Mouse (Mus musculus) hindbrain, postnatal 0 days (tissue): ENCODE measurements around the gene Letmd1. TPM values are rescaled to one million over a fixed set of nuclear protein-coding genes. Genes with fewer than 3 reads are reported as not detected.

Experiments
- ATAC-seq: fragments of 200-750 bp; cut with Nextera tagmentation; 2 replicates; pipeline ENCODE4 v1.8.0; 2017; ENCODE audit warnings: mild to moderate bottlenecking, moderate TSS enrichment, moderate library complexity
- DNase-seq: peaks from one replicate; pipeline ENCODE4 v3.0.0-alpha.2; 2015; ENCODE audit warnings: low spot score
- H3K27ac ChIP-seq: fragments of 300-500 bp; sonication (generic); 2 replicates; pipeline ENCODE4 v1.5.1; 2014; ENCODE audit warnings: mild to moderate bottlenecking
- H3K27me3 ChIP-seq: fragments of 300-500 bp; sonication (generic); 2 replicates; pipeline ENCODE4 v1.6.1; 2014; ENCODE audit warnings: low read length, mixed read lengths; ENCODE audit not compliant: insufficient read depth
- H3K36me3 ChIP-seq: fragments of 300-500 bp; sonication (generic); 2 replicates; pipeline ENCODE4 v1.6.1; 2014; ENCODE audit warnings: low read length, mixed read lengths; ENCODE audit not compliant: insufficient read depth
- H3K4me1 ChIP-seq: fragments of 300-500 bp; sonication (generic); 2 replicates; pipeline ENCODE4 v1.6.1; 2014; ENCODE audit warnings: antibody characterized with exemption, low read length, mixed read lengths; ENCODE audit not compliant: insufficient read depth
- H3K4me2 ChIP-seq: fragments of 300-500 bp; sonication (generic); 2 replicates; pipeline ENCODE4 v1.6.1; 2014; ENCODE audit warnings: low read depth, mild to moderate bottlenecking, low read length, moderate library complexity, mixed read lengths
- H3K4me3 ChIP-seq: fragments of 300-500 bp; sonication (generic); 2 replicates; pipeline ENCODE4 v1.5.1; 2014; ENCODE audit warnings: low read length
- H3K9ac ChIP-seq: fragments of 300-500 bp; sonication (generic); replicated peaks from 2 replicates; pipeline ENCODE4 v1.6.1; 2014; ENCODE audit warnings: mild to moderate bottlenecking, low read length, moderate library complexity, mixed read lengths
- H3K9me3 ChIP-seq: fragments of 300-500 bp; sonication (generic); 2 replicates; pipeline ENCODE4 v1.6.1; 2016; ENCODE audit warnings: low read length, mixed read lengths
- CTCF ChIP-seq: IDR thresholded peaks from 2 replicates; pipeline ENCODE4 v1.5.1; 2016; ENCODE audit warnings: antibody characterized with exemption, control low read depth, low read depth
- WGBS: fragments of 180-500 bp; shearing (Covaris S2); extraction: QIAGEN DNeasy Blood & Tissue Kit; methylation state at CpG from one replicate; pipeline ENCODE4 v1.1.7; 2014; 5-methylcytosine and 5-hydroxymethylcytosine counted together
- polyA plus RNA-seq: library from polyadenylated mRNA; unstranded; fragments of >200 nt; fragmentation: Nextera tagmentation; extraction: Ambion mirVana; gene quantifications from 2 replicates; pipeline ENCODE4 v1.2.1, GENCODE M21; 2015
- total RNA-seq: library from RNA; depleted of rRNA; stranded (reverse); fragments of >200 nt; gene quantifications from 2 replicates; pipeline ENCODE4 v1.2.3, GENCODE M21; 2014; rRNA removed

Gene Letmd1
- total and polyA plus RNA-seq, 2 experiments from 2014 or later: 44.7 to 79.5 TPM

DNA sequence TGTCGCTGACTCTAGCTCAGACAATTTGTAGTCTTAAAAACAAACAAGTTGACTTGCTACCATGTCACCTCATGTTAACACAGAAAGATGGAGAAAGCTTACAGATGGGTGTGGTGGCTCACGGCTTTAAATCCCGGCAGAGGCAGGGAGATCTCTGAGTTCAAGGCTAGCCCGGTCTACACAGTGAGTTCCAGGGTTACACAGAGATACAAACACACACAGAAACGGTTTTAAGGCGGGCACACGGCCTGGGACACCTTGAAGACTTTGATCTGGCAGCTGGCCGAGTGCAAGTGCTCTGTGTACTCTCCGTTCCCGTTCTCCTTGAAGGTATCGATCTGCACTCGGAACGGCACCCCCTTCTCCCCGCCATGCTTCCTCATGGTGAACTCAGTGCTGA is 51.5 kb downstream of the Letmd1 start:
- H3K27ac ChIP-seq: no peak overlapping the region
- no peak overlapping the region for H3K4me2 ChIP-seq
- TF ChIP-seq CTCF: no peak
- 96% methylated on average over 14 of the region's 14 CpGs for WGBS
- ATAC-seq (no peak), DNase-seq (no peak)
- H3K36me3 ChIP-seq: peaks cover 32% of the 10 kb centered on the region; the same call in 1 of the 2 replicates
- H3K4me3 ChIP-seq: no peak overlapping the region
- H3K9ac ChIP-seq: no peak overlapping the region
- no peaks in the 10 kb centered on the region for H3K4me1 ChIP-seq
- no peaks in the 10 kb centered on the region for H3K27me3 ChIP-seq
- H3K9me3 ChIP-seq: no peaks in the 10 kb centered on the region

DNA sequence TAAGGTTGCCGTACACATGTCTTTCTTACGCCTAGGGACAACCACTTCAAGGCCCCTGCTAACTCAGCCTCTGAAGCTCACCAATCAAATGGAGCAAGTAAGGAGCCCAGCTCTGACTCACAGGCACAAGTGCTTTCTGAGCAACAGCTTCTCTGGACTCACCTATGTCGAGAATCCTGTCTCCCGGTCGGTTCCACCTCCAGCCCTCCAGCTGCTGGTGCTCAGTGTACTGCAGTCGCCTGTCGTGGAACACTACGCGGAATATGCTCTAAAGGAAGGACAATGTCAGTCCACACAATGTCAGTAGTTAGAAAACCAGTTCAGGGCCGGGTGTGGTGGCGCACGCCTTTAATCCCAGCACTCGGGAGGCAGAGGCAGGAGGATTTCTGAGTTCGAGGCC is 56.6 kb downstream of the Letmd1 start:
- Histone ChIP-seq H3K27me3 (no peaks in the 10 kb centered on the region), H3K27ac (no peak overlapping the region), H3K36me3 (peaks cover 8% of the 10 kb centered on the region; the same call in 1 of the 2 replicates), H3K9me3 (no peaks in the 10 kb centered on the region), H3K4me1 (no peaks in the 10 kb centered on the region), H3K4me2 (no peak overlapping the region), H3K9ac (no peak overlapping the region), H3K4me3 (no peak overlapping the region)
- DNase-seq (no peak), ATAC-seq (no peak)
- no peak for TF ChIP-seq CTCF
- 98% methylated on average over 14 of the region's 14 CpGs for WGBS

DNA sequence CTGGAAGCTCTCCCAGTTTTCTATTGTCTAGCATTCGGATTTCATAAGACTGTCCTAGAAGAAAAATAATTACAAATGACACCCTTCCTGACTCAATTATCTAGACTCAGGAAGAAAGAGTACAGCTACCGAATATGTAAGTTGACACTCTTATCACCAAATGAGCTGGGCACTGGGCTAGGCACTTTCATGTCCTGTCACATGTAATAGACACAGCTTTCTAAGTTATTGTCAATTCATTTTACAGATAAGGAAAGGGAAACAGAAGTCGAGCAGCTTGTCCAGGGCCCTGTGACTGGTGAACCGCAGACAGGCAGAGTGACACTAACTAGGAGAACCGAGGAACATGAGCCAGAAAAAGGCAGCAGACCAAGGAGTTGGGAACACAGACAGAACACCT is 59.1 kb downstream of the Letmd1 start:
- Histone ChIP-seq H3K4me1 (no peaks in the 10 kb centered on the region), H3K9ac (no peak overlapping the region), H3K4me2 (no peak overlapping the region), H3K4me3 (no peak overlapping the region), H3K27me3 (no peaks in the 10 kb centered on the region), H3K27ac (no peak overlapping the region), H3K9me3 (no peaks in the 10 kb centered on the region), H3K36me3 (no peaks in the 10 kb centered on the region)
- DNase-seq: no peak
- WGBS: 80% methylated on average over 5 of the region's 5 CpGs
- no peak for TF ChIP-seq CTCF
- no peak for ATAC-seq

Other genes starting within 250 kb of the Letmd1 start
- gene Atf1, start 241.2 kb upstream of the Letmd1 start, total RNA-seq: 5.9 and 9.8 TPM in 2 replicates
- gene Atf1, start 241.2 kb upstream of the Letmd1 start, polyA plus RNA-seq: 11.7 and 14.1 TPM in 2 replicates
- not detected in 2 replicates for gene Tmprss12, start 188.2 kb upstream of the Letmd1 start, total RNA-seq
- not detected in 2 replicates for gene Tmprss12, start 188.2 kb upstream of the Letmd1 start, polyA plus RNA-seq
- gene Mettl7a1, start 164.9 kb upstream of the Letmd1 start, total RNA-seq: 4.9 and 9.3 TPM in 2 replicates
- gene Mettl7a1, start 164.9 kb upstream of the Letmd1 start, polyA plus RNA-seq: 1.8 and 2.6 TPM in 2 replicates
- 0.36 and 1.2 TPM in 2 replicates for gene Mettl7a3, start 134.1 kb upstream of the Letmd1 start, total RNA-seq
- 0.10 and 0.25 TPM in 2 replicates for gene Mettl7a3, start 134.1 kb upstream of the Letmd1 start, polyA plus RNA-seq
- 0.31 and 1.3 TPM in 2 replicates for gene Methig1, start 115.9 kb upstream of the Letmd1 start, total RNA-seq
- gene Methig1, start 115.9 kb upstream of the Letmd1 start, polyA plus RNA-seq: not detected in 2 replicates
- gene Mettl7a2, start 115.8 kb upstream of the Letmd1 start, total RNA-seq: not detected in 2 replicates
- not detected in 2 replicates for gene Mettl7a2, start 115.8 kb upstream of the Letmd1 start, polyA plus RNA-seq
- not detected in 2 replicates for gene Higd1c, start 104.5 kb upstream of the Letmd1 start, total RNA-seq
- gene Higd1c, start 104.5 kb upstream of the Letmd1 start, polyA plus RNA-seq: not detected in 2 replicates
- gene Gm5475, start 46.9 kb upstream of the Letmd1 start, total RNA-seq: not detected in 2 replicates
- 0.10 and 0.19 TPM in 2 replicates for gene Gm5475, start 46.9 kb upstream of the Letmd1 start, polyA plus RNA-seq
- gene Slc11a2, start 44.0 kb upstream of the Letmd1 start, total RNA-seq: 25.1 and 40.1 TPM in 2 replicates
- 14.5 and 18.5 TPM in 2 replicates for gene Slc11a2, start 44.0 kb upstream of the Letmd1 start, polyA plus RNA-seq
- 50.2 and 53.9 TPM in 2 replicates for gene Csrnp2, start 26.5 kb downstream of the Letmd1 start, total RNA-seq
- 27.3 and 29.9 TPM in 2 replicates for gene Csrnp2, start 26.5 kb downstream of the Letmd1 start, polyA plus RNA-seq
- gene Tfcp2, start 83.0 kb downstream of the Letmd1 start, total RNA-seq: 27.1 and 45.7 TPM in 2 replicates
- gene Tfcp2, start 83.0 kb downstream of the Letmd1 start, polyA plus RNA-seq: 34.9 and 35.6 TPM in 2 replicates
- gene Pou6f1, start 131.0 kb downstream of the Letmd1 start, total RNA-seq: 84.1 and 85.2 TPM in 2 replicates
- 23.8 and 24.9 TPM in 2 replicates for gene Pou6f1, start 131.0 kb downstream of the Letmd1 start, polyA plus RNA-seq
- gene Dazap2, start 146.3 kb downstream of the Letmd1 start, total RNA-seq: 108 and 141 TPM in 2 replicates
- gene Dazap2, start 146.3 kb downstream of the Letmd1 start, polyA plus RNA-seq: 156 and 164 TPM in 2 replicates
- gene Smagp, start 167.9 kb downstream of the Letmd1 start, total RNA-seq: 2.7 and 5.8 TPM in 2 replicates
- gene Smagp, start 167.9 kb downstream of the Letmd1 start, polyA plus RNA-seq: 3.3 and 4.3 TPM in 2 replicates
- 0.61 and 0.63 TPM in 2 replicates for gene Bin2, start 200.5 kb downstream of the Letmd1 start, total RNA-seq
- gene Bin2, start 200.5 kb downstream of the Letmd1 start, polyA plus RNA-seq: 1.1 and 1.4 TPM in 2 replicates
- gene Cela1, start 218.9 kb downstream of the Letmd1 start, total RNA-seq: 1.8 and 4.7 TPM in 2 replicates
- 2.4 and 3.1 TPM in 2 replicates for gene Cela1, start 218.9 kb downstream of the Letmd1 start, polyA plus RNA-seq